Mouse (Mus musculus) bone marrow, adult 2 months (tissue): ENCODE measurements around the gene Sall1.

Experiments
- CTCF ChIP-seq: fragments of 200-500 bp; IDR thresholded peaks from 2 replicates; pipeline ENCODE4 v1.5.1; 2011; ENCODE audit warnings: low read length, control low read depth; ENCODE audit not compliant: control insufficient read depth, insufficient read depth
- POLR2A ChIP-seq: fragments of 200-500 bp; IDR thresholded peaks from 2 replicates; pipeline ENCODE4 v1.6.1; 2011; ENCODE audit warnings: low read depth, mild to moderate bottlenecking, control low read depth, low read length, borderline replicate concordance; ENCODE audit not compliant: control insufficient read depth

GRCm38 (mm10) chr8:88991176-88991575, 52.8 kb downstream of the Sall1 start:
- TF ChIP-seq CTCF (no peak), POLR2A (no peak)
